Mouse (Mus musculus): ENCODE measurements around the gene Rnf145. TPM values are rescaled to one million over a fixed set of nuclear protein-coding genes. Genes with fewer than 3 reads are reported as not detected.

Rnf145 gene
- polyA plus RNA-seq, 1 experiment from 2014 or later = 69.8 TPM

DNA sequence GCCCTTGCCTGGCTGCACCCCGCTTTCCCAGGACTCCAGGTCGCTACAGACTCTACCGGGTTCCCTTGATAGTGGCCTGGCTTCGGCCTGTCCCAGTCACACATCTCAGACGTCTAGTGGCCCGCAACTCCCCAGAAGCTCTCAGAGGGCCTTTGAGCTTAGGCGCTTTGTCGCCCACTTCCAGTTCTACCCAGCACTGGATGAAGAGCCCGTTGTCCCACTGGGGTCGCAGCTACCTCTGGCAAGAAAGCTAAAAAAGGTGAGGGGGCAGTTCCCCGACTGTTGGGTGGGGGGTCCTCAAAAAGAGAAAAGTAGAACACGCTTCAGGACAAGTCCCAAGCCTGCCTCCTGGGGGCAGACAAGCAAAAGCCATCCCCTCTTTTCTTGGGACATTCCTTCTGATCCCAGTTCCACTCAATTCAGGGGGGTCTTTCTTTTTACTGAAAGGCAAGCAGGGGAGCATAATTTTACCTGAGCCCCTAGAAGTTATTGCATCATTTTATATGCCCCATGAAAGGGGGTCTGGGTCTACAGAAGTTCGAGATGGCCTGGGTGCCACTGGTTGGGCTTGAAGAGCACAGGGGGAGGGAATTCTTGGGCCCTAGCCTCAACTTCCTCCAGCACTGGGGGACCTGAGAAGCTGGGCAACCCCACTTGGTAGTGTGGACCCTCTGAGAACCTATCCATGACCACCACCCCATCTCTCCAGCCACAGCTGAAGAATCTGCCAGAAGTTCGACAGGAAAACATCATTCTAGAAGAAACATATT lies 94.8 kb downstream of the Rnf145 start:
- ATAC-seq (ENCODE audit: insufficient number of reproducible peaks, low FRiP score, low TSS enrichment, low read depth) = no peak
- H3K9me3 ChIP-seq = no peaks in the 10 kb centered on the region
- no peak overlapping the region for H3K9ac ChIP-seq
- H3K27me3 ChIP-seq = peaks cover 41% of the 10 kb centered on the region
- peak overlapping the region; percentile 26 for H3K4me3 ChIP-seq
- no peak overlapping the region for H3K27ac ChIP-seq
- H3K36me3 ChIP-seq = no peaks in the 10 kb centered on the region
- H3K4me1 ChIP-seq = peaks cover 39% of the 10 kb centered on the region
- 11% methylated on average over 14 of the region's 14 CpGs for WGBS
- H3K4me2 ChIP-seq = peak overlapping the region; percentile 50

Small RNA genes lying within 50 kb of the gene (microRNA-seq; reads per million reads assigned to microRNA genes)
- gene Gm22121 = not detected

Other genes with a start within 250 kb of the Rnf145 start
- 0.08 and 0.12 TPM in 2 replicates for gene Il12b, start 118.9 kb upstream of the Rnf145 start, polyA plus RNA-seq (2015; fragmentation: Nextera tagmentation; extraction: Ambion mirVana)
- gene Ublcp1, start 48.5 kb upstream of the Rnf145 start, polyA plus RNA-seq (2015; fragmentation: Nextera tagmentation; extraction: Ambion mirVana) = 51.5 and 52.8 TPM in 2 replicates
- gene Ebf1, start 98.4 kb downstream of the Rnf145 start, polyA plus RNA-seq (2015; fragmentation: Nextera tagmentation; extraction: Ambion mirVana) = 54.1 and 65.0 TPM in 2 replicates

All from limb, embryonic 15.5 days (tissue).